Mouse (Mus musculus): ENCODE measurements around the gene Ston2.

- TF ChIP-seq CTCF (IDR thresholded peaks at IDR 0.05; ENCODE audit: control insufficient read depth, insufficient read depth, low read length) (no peak), POLR2A (IDR thresholded peaks at IDR 0.05; ENCODE audit: borderline replicate concordance, control insufficient read depth, low read depth, low read length) (no peak)
Observed at GRCm38 (mm10) chr12:91604600-91604999, 183.6 kb downstream of the Ston2 start.

Measured in bone marrow, adult 2 months (tissue).